Mouse (Mus musculus) intestine, embryonic 16.5 days (tissue): ENCODE measurements around the gene Rasl11a. TPM values are rescaled to one million over a fixed set of nuclear protein-coding genes. Genes with fewer than 3 reads are reported as not detected.

Experiments
- ATAC-seq: fragments of 200-750 bp; cut with Nextera tagmentation; 2 replicates; pipeline ENCODE4 v1.8.0; 2017; ENCODE audit warnings: moderate TSS enrichment, moderate library complexity
- H3K27ac ChIP-seq: fragments of 300-500 bp; sonication (generic); 2 replicates; pipeline ENCODE4 v1.5.1; 2014; ENCODE audit warnings: mild to moderate bottlenecking, low read length
- H3K27me3 ChIP-seq: fragments of 300-500 bp; sonication (generic); replicated peaks from 2 replicates; pipeline ENCODE4 v1.6.1; 2014; ENCODE audit warnings: low read length, control low read depth, mixed read lengths; ENCODE audit not compliant: control insufficient read depth, insufficient read depth
- H3K36me3 ChIP-seq: fragments of 300-500 bp; sonication (generic); 2 replicates; pipeline ENCODE4 v1.6.1; 2014; ENCODE audit warnings: low read length, control low read depth; ENCODE audit not compliant: control insufficient read depth, insufficient read depth
- H3K4me1 ChIP-seq: fragments of 300-500 bp; sonication (generic); 2 replicates; pipeline ENCODE4 v1.6.1; 2014; ENCODE audit warnings: low read length, control low read depth, mixed read lengths; ENCODE audit not compliant: control insufficient read depth, insufficient read depth
- H3K4me2 ChIP-seq: fragments of 300-500 bp; sonication (generic); 2 replicates; pipeline ENCODE4 v1.6.1; 2014; ENCODE audit warnings: low read depth, low read length, control low read depth
- H3K4me3 ChIP-seq: fragments of 300-500 bp; sonication (generic); 2 replicates; pipeline ENCODE4 v1.5.1; 2014; ENCODE audit warnings: mild to moderate bottlenecking, low read length
- H3K9ac ChIP-seq: fragments of 300-500 bp; sonication (generic); 2 replicates; pipeline ENCODE4 v1.6.1; 2014; ENCODE audit warnings: low read depth, low read length
- H3K9me3 ChIP-seq: fragments of 300-500 bp; sonication (generic); 2 replicates; pipeline ENCODE4 v1.6.1; 2016; ENCODE audit warnings: low read length, control low read depth; ENCODE audit not compliant: control insufficient read depth
- WGBS: fragments of 180-500 bp; shearing (Covaris S2); extraction: QIAGEN DNeasy Blood & Tissue Kit; methylation state at CpG from one replicate; pipeline ENCODE4 v1.1.7; 2014; 5-methylcytosine and 5-hydroxymethylcytosine counted together
- polyA plus RNA-seq: library from polyadenylated mRNA; unstranded; fragments of >200 nt; fragmentation: Nextera tagmentation; extraction: Ambion mirVana; gene quantifications from 2 replicates; pipeline ENCODE4 v1.2.1, GENCODE M21; 2015

The Rasl11a gene
- polyA plus RNA-seq, 1 experiment from 2014 or later: 28.3 TPM

DNA sequence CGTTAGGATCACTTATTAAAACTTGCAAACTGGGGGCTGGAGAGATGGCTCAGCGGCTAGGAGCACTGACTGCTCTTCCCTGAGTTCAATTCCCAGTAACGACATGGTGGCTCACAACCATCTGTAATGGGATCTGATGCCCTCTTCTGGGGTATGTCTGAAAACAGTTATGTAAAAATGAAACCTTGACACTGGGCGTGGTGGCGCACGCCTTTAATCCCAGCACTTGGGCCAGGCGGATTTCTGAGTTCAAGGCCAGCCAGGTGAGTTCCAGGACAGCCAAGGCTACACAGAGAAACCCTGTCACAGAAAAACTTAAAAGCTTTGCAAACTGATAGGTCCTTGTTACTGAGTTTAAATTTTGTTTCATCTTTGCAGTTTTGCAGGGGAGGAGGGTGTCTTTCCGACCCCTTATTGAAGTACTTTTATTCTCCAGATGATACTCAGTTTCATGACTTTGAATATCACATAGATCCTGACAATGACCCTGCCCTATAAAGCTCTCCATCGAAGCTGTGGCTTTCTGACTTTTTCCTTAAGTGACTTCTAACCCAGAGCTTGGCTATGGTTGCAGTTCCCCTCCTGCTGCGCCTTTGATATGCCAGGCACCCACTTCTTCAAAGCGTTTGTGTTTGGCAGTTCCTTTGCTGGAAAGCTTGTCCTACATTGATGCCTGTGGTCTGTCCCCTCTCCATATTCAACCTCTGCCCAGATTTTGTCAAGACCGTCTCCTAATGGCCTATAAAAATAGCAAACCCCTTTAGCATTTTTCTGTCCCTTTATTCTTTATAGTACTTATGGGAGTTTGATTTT lies 5.8 kb upstream of the Rasl11a start:
- ATAC-seq: peak; percentile 29; the same call in 1 of the 2 replicates
- H3K36me3 ChIP-seq: peaks cover 10% of the 10 kb centered on the region; the same call in 1 of the 2 replicates
- H3K27ac ChIP-seq: no peak overlapping the region
- no peak overlapping the region for H3K9ac ChIP-seq
- no peaks in the 10 kb centered on the region for H3K9me3 ChIP-seq
- no peaks in the 10 kb centered on the region for H3K27me3 ChIP-seq
- H3K4me2 ChIP-seq: no peak overlapping the region
- peaks cover 2% of the 10 kb centered on the region; the same call in 1 of the 2 replicates for H3K4me1 ChIP-seq
- 45% methylated on average over 12 of the region's 12 CpGs for WGBS
- no peak overlapping the region for H3K4me3 ChIP-seq

DNA sequence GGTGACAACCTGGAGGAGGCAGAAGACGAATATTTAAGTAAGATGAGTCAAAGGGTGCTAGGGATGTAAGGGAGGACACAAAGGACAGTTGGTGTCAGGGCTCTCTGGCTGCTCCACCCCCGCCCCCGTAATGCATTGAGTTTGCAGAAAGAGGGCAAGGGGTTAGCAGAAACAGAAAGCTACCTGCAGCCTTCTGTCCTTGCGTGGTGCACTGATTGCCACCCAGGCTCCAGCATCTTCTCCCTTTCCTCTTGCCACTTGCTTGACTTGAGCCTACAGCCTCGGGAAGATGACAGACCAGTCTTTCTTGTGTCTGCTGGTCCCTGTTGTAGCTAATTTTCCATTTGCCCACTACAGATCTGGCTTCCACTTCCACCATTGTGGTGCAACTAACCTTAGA lies 5.1 kb upstream of the Rasl11a start:
- Histone ChIP-seq H3K27me3 (no peaks in the 10 kb centered on the region), H3K9me3 (no peaks in the 10 kb centered on the region), H3K4me2 (no peak overlapping the region), H3K36me3 (peaks cover 7% of the 10 kb centered on the region; the same call in 1 of the 2 replicates), H3K4me1 (peaks cover 5% of the 10 kb centered on the region; the same call in 1 of the 2 replicates), H3K27ac (no peak overlapping the region), H3K9ac (no peak overlapping the region), H3K4me3 (no peak overlapping the region)
- ATAC-seq: no peak
- 47% methylated on average over 5 of the region's 5 CpGs for WGBS

DNA sequence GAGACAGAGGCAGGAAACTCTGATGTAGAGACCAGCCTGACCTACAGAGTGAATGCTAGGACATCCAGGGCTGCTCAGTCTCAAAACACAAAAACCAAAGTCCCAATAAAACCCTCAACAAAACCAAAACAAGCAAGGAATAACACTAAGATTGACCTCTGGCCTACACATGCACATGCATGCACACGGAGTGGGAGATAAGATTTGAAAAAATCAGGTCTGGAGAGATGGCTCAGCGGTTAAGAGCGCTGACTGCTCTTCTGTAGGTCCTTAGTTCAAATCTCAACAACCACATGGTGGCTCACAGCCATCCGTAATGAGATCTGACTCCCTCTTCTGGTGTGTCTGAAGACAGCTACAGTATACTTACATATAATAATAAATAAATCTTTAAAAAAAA lies 4.4 kb upstream of the Rasl11a start:
- no peak overlapping the region for H3K4me3 ChIP-seq
- no peak overlapping the region for H3K27ac ChIP-seq
- no peak for ATAC-seq
- 70% methylated on average over 4 of the region's 4 CpGs for WGBS
- no peaks in the 10 kb centered on the region for H3K9me3 ChIP-seq
- H3K36me3 ChIP-seq: peaks cover 7% of the 10 kb centered on the region; the same call in 1 of the 2 replicates
- H3K9ac ChIP-seq: no peak overlapping the region
- H3K4me1 ChIP-seq: peaks cover 3% of the 10 kb centered on the region; the same call in 1 of the 2 replicates
- H3K4me2 ChIP-seq: no peak overlapping the region
- no peaks in the 10 kb centered on the region for H3K27me3 ChIP-seq

GRCm38 (mm10) chr5:146841301-146841700 lies 3.6 kb upstream of the Rasl11a start:
- peaks cover 11% of the 10 kb centered on the region for H3K4me1 ChIP-seq
- no peaks in the 10 kb centered on the region for H3K27me3 ChIP-seq
- peaks cover 5% of the 10 kb centered on the region; the same call in 1 of the 2 replicates for H3K36me3 ChIP-seq
- H3K9me3 ChIP-seq: no peaks in the 10 kb centered on the region
- H3K4me2 ChIP-seq: no peak overlapping the region
- no peak overlapping the region for H3K27ac ChIP-seq
- H3K4me3 ChIP-seq: no peak overlapping the region
- no peak overlapping the region for H3K9ac ChIP-seq
- no peak for ATAC-seq
- WGBS: 80% methylated on average over 5 of the region's 5 CpGs

DNA sequence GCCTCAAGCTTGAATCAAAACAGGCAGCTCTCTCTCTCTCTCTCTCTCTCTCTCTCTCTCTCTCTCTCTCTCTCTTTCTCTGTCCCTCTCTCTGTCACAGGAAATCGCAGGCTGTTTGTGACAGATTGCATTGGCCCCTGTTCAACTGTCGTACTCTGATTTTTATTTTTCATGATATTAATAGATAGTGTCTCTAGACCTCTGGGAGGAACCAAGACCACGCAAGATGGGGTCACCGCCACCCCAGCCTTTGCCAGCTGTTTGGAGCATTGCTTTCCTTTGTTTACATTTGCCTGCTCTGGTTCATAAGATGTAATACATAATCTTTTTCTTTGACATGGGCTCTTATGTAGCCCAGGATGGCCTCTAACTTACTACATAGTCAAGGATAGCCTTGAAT lies 2.9 kb upstream of the Rasl11a start:
- H3K27ac ChIP-seq: no peak overlapping the region
- no peak overlapping the region for H3K9ac ChIP-seq
- H3K4me3 ChIP-seq: no peak overlapping the region
- peaks cover 16% of the 10 kb centered on the region for H3K4me1 ChIP-seq
- H3K4me2 ChIP-seq: no peak overlapping the region
- WGBS: 79% methylated on average over 4 of the region's 4 CpGs
- no peaks in the 10 kb centered on the region for H3K36me3 ChIP-seq
- H3K27me3 ChIP-seq: no peaks in the 10 kb centered on the region
- no peak for ATAC-seq
- H3K9me3 ChIP-seq: no peaks in the 10 kb centered on the region

DNA sequence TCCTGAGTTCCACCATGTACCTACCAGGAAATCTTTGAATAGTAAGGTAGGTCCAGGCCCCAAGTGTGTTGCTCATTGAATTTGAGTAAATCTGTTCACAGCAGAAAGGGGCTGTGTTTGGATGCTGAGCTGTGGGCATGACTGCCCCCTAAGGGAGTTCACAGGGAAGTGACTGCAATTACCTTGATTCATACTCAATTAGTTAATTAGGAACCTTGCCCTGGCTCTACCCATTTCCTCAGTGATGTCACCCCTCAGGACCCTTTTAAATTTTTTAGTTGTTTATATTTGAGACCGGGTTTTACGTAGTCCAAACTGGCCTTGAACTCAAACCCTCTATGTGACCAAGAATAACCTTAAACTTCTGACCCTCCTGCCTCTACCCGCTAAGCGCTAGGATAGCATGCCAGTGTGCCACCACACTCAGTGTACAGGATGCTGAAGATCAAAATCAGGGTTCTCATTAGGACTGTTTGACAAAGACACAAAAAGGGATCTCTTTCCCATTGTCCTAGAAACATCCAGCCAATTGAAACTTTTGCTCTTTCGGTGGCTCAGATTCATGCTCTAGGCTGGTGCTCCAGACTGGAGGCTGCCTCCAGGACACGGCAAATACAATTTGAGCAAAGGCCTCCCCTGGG lies 450 bp upstream of the Rasl11a start:
- ATAC-seq: no peak; the same call in 1 of the 2 replicates
- peak overlapping the region; percentile 77 for H3K27ac ChIP-seq
- H3K4me3 ChIP-seq: peak overlapping the region; percentile 76
- peak overlapping the region; percentile 72 for H3K9ac ChIP-seq
- H3K27me3 ChIP-seq: no peaks in the 10 kb centered on the region
- WGBS: 9% methylated on average over 6 of the region's 6 CpGs
- no peaks in the 10 kb centered on the region for H3K36me3 ChIP-seq
- H3K4me1 ChIP-seq: peaks cover 19% of the 10 kb centered on the region
- no peaks in the 10 kb centered on the region for H3K9me3 ChIP-seq
- peak overlapping the region; percentile 97 for H3K4me2 ChIP-seq

DNA sequence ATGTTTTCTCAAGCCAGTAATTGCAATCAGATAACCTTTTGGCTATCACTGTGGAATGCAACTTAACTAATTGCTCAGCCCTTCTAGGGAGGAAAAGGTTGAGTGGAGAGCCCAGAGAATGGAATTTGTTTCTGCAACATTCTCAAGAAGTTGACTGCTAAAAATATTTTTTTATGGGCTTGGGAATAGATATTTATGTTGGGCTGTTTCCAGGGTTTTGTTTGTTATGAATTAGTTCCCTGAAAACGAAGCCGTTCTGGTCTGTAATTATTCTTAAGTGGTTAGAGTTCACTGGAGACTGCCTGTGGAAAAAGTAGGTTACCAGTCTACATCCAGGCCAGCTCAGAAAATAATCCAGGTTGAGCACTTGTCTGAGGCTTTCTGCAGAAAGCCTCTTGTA lies 1.6 kb downstream of the Rasl11a start:
- Histone ChIP-seq H3K4me1 (peaks cover 19% of the 10 kb centered on the region), H3K4me2 (peak overlapping the region; percentile 97), H3K4me3 (peak overlapping the region; percentile 76), H3K36me3 (no peaks in the 10 kb centered on the region), H3K27me3 (no peaks in the 10 kb centered on the region), H3K27ac (peak overlapping the region; percentile 20; the same call in 1 of the 2 replicates), H3K9ac (peak overlapping the region; percentile 72), H3K9me3 (no peaks in the 10 kb centered on the region)
- WGBS: 35% methylated on average over 2 of the region's 2 CpGs
- ATAC-seq: no peak

GRCm38 (mm10) chr5:146848936-146849582 lies 4.2 kb downstream of the Rasl11a start:
- no peaks in the 10 kb centered on the region for H3K27me3 ChIP-seq
- no peak overlapping the region for H3K27ac ChIP-seq
- 88% methylated on average over 4 of the region's 4 CpGs for WGBS
- no peak for ATAC-seq
- no peak overlapping the region for H3K4me2 ChIP-seq
- peaks cover 19% of the 10 kb centered on the region for H3K4me1 ChIP-seq
- H3K9ac ChIP-seq: no peak overlapping the region
- no peak overlapping the region for H3K4me3 ChIP-seq
- H3K36me3 ChIP-seq: no peaks in the 10 kb centered on the region
- H3K9me3 ChIP-seq: no peaks in the 10 kb centered on the region

- Histone ChIP-seq H3K36me3 (no peaks in the 10 kb centered on the region), H3K9me3 (peaks cover 4% of the 10 kb centered on the region; the same call in 1 of the 2 replicates), H3K4me3 (no peak overlapping the region), H3K4me2 (no peak overlapping the region), H3K9ac (no peak overlapping the region), H3K4me1 (no peaks in the 10 kb centered on the region), H3K27ac (no peak overlapping the region), H3K27me3 (no peaks in the 10 kb centered on the region)
- ATAC-seq: no peak
- WGBS: 92% methylated on average over 3 of the region's 3 CpGs
Measured at GRCm38 (mm10) chr5:146856106-146856505, 11.2 kb downstream of the Rasl11a start.
